9 mouse cellular contexts compared by ENCODE assay signal in genomic region chr14:12344746-12345240, GRCm38 (mm10). TPM values are rescaled to one million over a fixed set of nuclear protein-coding genes. Genes with fewer than 3 reads are reported as not detected.
DNase-seq lines count a peak whose midpoint lies in the region; ATAC-seq and TF ChIP-seq lines count a peak whose summit lies in the region.
"Had no signal": no experiment of that assay in that cellular context is flagged by ENCODE, and none has a peak within 500 bp of the region (broad histone marks: within the 10 kb centered on the region; RNA-seq: fewer than 3 reads in every experiment).

No protein-coding gene starts in this region.

- TF ChIP-seq POLR2A in cortical plate, adult 2 months (IDR thresholded peaks at IDR 0.05; ENCODE audit: extremely low read depth, insufficient read depth, low read length), result no peak

- DNase-seq in kidney, adult 9 months, result no peak
- DNase-seq in forebrain, embryonic 10.5 days (ENCODE audit: extremely low spot score, low spot score), result no peak
- DNase-seq in right cerebral cortex, postnatal 25 days, result no peak
- DNase-seq in cerebellum, postnatal 36 days, result no peak

- H3K4me2 ChIP-seq in kidney, embryonic 15.5 days, result peak overlapping the region; percentile 47
- H3K4me2 ChIP-seq in limb, embryonic 15.5 days, result peak overlapping the region; percentile 46

- TF ChIP-seq CTCF in cortical plate, adult 2 months (IDR thresholded peaks at IDR 0.05; ENCODE audit: extremely low read depth, insufficient read depth, low read length), result no peak

- no peak; the same call in 1 of the 2 replicates for ATAC-seq in kidney, embryonic 15.5 days (replicated peaks; ENCODE audit: low FRiP score)
- ATAC-seq in limb, embryonic 15.5 days (ENCODE audit: insufficient number of reproducible peaks, low FRiP score, low TSS enrichment, low read depth), result no peak
- no peak for ATAC-seq in erythroblast, adult 5-6 weeks (replicated peaks; ENCODE audit: low FRiP score, poor library complexity, severe bottlenecking)

- H3K27me3 ChIP-seq in kidney, embryonic 15.5 days, result peaks cover 100% of the 10 kb centered on the region
- H3K27me3 ChIP-seq in forebrain, embryonic 10.5 days (ENCODE audit: poor library complexity, severe bottlenecking), result peaks cover 100% of the 10 kb centered on the region
- peaks cover 100% of the 10 kb centered on the region for H3K27me3 ChIP-seq in limb, embryonic 15.5 days

- H3K9ac ChIP-seq in kidney, embryonic 15.5 days, result no peak overlapping the region
- H3K9ac ChIP-seq in limb, embryonic 15.5 days, result no peak overlapping the region

- no peak overlapping the region for H3K27ac ChIP-seq in kidney, embryonic 15.5 days
- peak overlapping the region; percentile 32 for H3K27ac ChIP-seq in cortical plate, adult 2 months (ENCODE audit: insufficient read depth, low read length)
- peak overlapping the region; percentile 96 for H3K27ac ChIP-seq in forebrain, embryonic 10.5 days
- H3K27ac ChIP-seq in limb, embryonic 15.5 days, result no peak overlapping the region

- peaks cover 34% of the 10 kb centered on the region for H3K4me1 ChIP-seq in kidney, embryonic 15.5 days
- H3K4me1 ChIP-seq in cortical plate, adult 2 months (ENCODE audit: control insufficient read depth, insufficient read depth, low read length), result no peaks in the 10 kb centered on the region
- H3K4me1 ChIP-seq in forebrain, embryonic 10.5 days, result peaks cover 97% of the 10 kb centered on the region
- peaks cover 38% of the 10 kb centered on the region for H3K4me1 ChIP-seq in limb, embryonic 15.5 days

- H3K9me3 ChIP-seq in kidney, embryonic 15.5 days (replicated peaks), result no peaks in the 10 kb centered on the region
- no peaks in the 10 kb centered on the region for H3K9me3 ChIP-seq in forebrain, embryonic 10.5 days
- H3K9me3 ChIP-seq in limb, embryonic 15.5 days, result no peaks in the 10 kb centered on the region

- WGBS in kidney, embryonic 15.5 days, result under 1% methylated on average over 39 of the region's 39 CpGs
- WGBS in forebrain, embryonic 10.5 days, result under 1% methylated on average over 39 of the region's 39 CpGs
- under 1% methylated on average over 39 of the region's 39 CpGs for WGBS in limb, embryonic 15.5 days

- peak overlapping the region; percentile 20 for H3K4me3 ChIP-seq in kidney, embryonic 15.5 days (replicated peaks)
- peak overlapping the region; percentile 82 for H3K4me3 ChIP-seq in cortical plate, adult 2 months (ENCODE audit: insufficient read depth, low read length)
- peak overlapping the region; percentile 71 for H3K4me3 ChIP-seq in forebrain, embryonic 10.5 days
- peak overlapping the region; percentile 31 for H3K4me3 ChIP-seq in limb, embryonic 15.5 days

- no peaks in the 10 kb centered on the region for H3K36me3 ChIP-seq in kidney, embryonic 15.5 days
- H3K36me3 ChIP-seq in forebrain, embryonic 10.5 days (replicated peaks), result peaks cover 22% of the 10 kb centered on the region
- H3K36me3 ChIP-seq in limb, embryonic 15.5 days, result no peaks in the 10 kb centered on the region

RNA-seq across cellular contexts. Expression of gene Fezf2, which starts 3.2 kb away (rescaled TPM):
- polyA plus RNA-seq in kidney, embryonic 15.5 days (2015; fragmentation: Nextera tagmentation; extraction: Ambion mirVana), result not detected in 2 replicates
- polyA plus RNA-seq in cortical plate, adult 2 months (2012; rRNA removed), result 35.7 and 42.9 TPM in 2 replicates
- 31.3 and 35.2 TPM in 2 replicates for polyA plus RNA-seq in forebrain, embryonic 10.5 days (2016; fragmentation: Nextera tagmentation; extraction: Ambion mirVana)
- not detected in 2 replicates for polyA plus RNA-seq in limb, embryonic 15.5 days (2015; fragmentation: Nextera tagmentation; extraction: Ambion mirVana)
- total RNA-seq in erythroblast, adult 5-6 weeks (2015; ENCODE audit: low replicate concordance), result not detected in 2 replicates
- not detected in 2 replicates for total RNA-seq in erythroblast, adult 5-6 weeks (2017; ENCODE audit: low replicate concordance)
- total RNA-seq: neutrophil, adult 5-6 weeks had no signal

Comparison
In these comparisons a context has a peak if more than half of its experiments do, and no peak if none do; other contexts are left out.
1. H3K27ac ChIP-seq: peak in cortical plate, adult 2 months (single experiment) and forebrain, embryonic 10.5 days (single experiment); none in kidney, embryonic 15.5 days (single experiment) and limb, embryonic 15.5 days (single experiment).
2. H3K4me3 ChIP-seq: peak in every context shown above with its lines; median percentile 82 in cortical plate, adult 2 months; 71 in forebrain, embryonic 10.5 days; 31 in limb, embryonic 15.5 days; 20 in kidney, embryonic 15.5 days.
3. RNA of gene Fezf2, which starts 3.2 kb away (polyA plus RNA-seq): 35.7 to 42.9 TPM in cortical plate, adult 2 months and 31.3 to 35.2 TPM in forebrain, embryonic 10.5 days; not detected in kidney, embryonic 15.5 days and not detected in limb, embryonic 15.5 days; every median in the first group is over 10 times any median in the second.